Mouse (Mus musculus): ENCODE measurements around the gene Cacng2. TPM values are rescaled to one million over a fixed set of nuclear protein-coding genes. Genes with fewer than 3 reads are reported as not detected.

The Cacng2 gene
- polyA plus RNA-seq, 1 experiment: 28.4 TPM

GRCm38 (mm10) chr15:78066475-78066874 is 53.4 kb downstream of the Cacng2 start:
- Histone ChIP-seq H3K27ac (ENCODE audit: insufficient read depth, low read length) (no peak overlapping the region), H3K4me3 (ENCODE audit: insufficient read depth, low read length) (no peak overlapping the region), H3K4me1 (ENCODE audit: control insufficient read depth, insufficient read depth, low read length) (no peaks in the 10 kb centered on the region; the same call in 1 of the 2 replicates)
- no peak for TF ChIP-seq POLR2A (IDR thresholded peaks at IDR 0.05; ENCODE audit: extremely low read depth, insufficient read depth, low read length)
- no peak for TF ChIP-seq CTCF (IDR thresholded peaks at IDR 0.05; ENCODE audit: extremely low read depth, insufficient read depth, low read length)

DNA sequence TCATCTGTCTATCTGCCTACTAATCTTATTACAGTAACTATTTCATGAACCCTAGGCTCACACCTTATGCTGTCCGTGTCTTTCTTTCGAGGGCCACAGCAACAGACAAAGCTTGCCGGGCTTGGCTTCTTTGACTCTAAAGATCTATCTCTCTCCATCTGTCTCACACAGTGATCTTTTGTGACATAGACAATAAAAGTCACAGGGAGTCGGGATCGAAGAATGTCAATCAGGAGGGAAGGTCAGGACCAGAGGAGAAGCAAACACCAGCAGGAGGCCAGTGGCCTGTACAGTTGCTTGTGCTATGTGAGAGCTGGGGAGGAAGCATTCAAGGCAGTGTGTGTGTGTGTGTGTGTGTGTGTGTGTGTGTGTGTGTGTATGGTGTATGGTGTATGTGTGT is 54.3 kb downstream of the Cacng2 start:
- no peak overlapping the region for H3K4me3 ChIP-seq (ENCODE audit: insufficient read depth, low read length)
- no peaks in the 10 kb centered on the region; the same call in 1 of the 2 replicates for H3K4me1 ChIP-seq (ENCODE audit: control insufficient read depth, insufficient read depth, low read length)
- TF ChIP-seq CTCF (IDR thresholded peaks at IDR 0.05; ENCODE audit: extremely low read depth, insufficient read depth, low read length) (no peak), POLR2A (IDR thresholded peaks at IDR 0.05; ENCODE audit: extremely low read depth, insufficient read depth, low read length) (no peak)
- H3K27ac ChIP-seq (ENCODE audit: insufficient read depth, low read length): no peak overlapping the region

- Histone ChIP-seq H3K4me3 (ENCODE audit: insufficient read depth, low read length) (no peak overlapping the region), H3K27ac (ENCODE audit: insufficient read depth, low read length) (no peak overlapping the region), H3K4me1 (ENCODE audit: control insufficient read depth, insufficient read depth, low read length) (no peaks in the 10 kb centered on the region; the same call in 1 of the 2 replicates)
- TF ChIP-seq POLR2A (IDR thresholded peaks at IDR 0.05; ENCODE audit: extremely low read depth, insufficient read depth, low read length) (no peak), CTCF (IDR thresholded peaks at IDR 0.05; ENCODE audit: extremely low read depth, insufficient read depth, low read length) (no peak)
Measured at GRCm38 (mm10) chr15:78064340-78064739, 55.5 kb downstream of the Cacng2 start.

GRCm38 (mm10) chr15:78062467-78062866 is 57.4 kb downstream of the Cacng2 start:
- H3K27ac ChIP-seq (ENCODE audit: insufficient read depth, low read length): 0 out of 2 replicates have a peak overlapping the region, but pooled peaks have one; percentile 5
- no peaks in the 10 kb centered on the region; the same call in none of the 2 replicates for H3K4me1 ChIP-seq (ENCODE audit: control insufficient read depth, insufficient read depth, low read length)
- H3K4me3 ChIP-seq (ENCODE audit: insufficient read depth, low read length): no peak overlapping the region
- TF ChIP-seq POLR2A (IDR thresholded peaks at IDR 0.05; ENCODE audit: extremely low read depth, insufficient read depth, low read length) (no peak), CTCF (IDR thresholded peaks at IDR 0.05; ENCODE audit: extremely low read depth, insufficient read depth, low read length) (no peak)

GRCm38 (mm10) chr15:78056930-78057329 is 62.9 kb downstream of the Cacng2 start:
- Histone ChIP-seq H3K4me1 (ENCODE audit: control insufficient read depth, insufficient read depth, low read length) (no peaks in the 10 kb centered on the region; the same call in none of the 2 replicates), H3K4me3 (ENCODE audit: insufficient read depth, low read length) (no peak overlapping the region), H3K27ac (ENCODE audit: insufficient read depth, low read length) (no peak overlapping the region)
- TF ChIP-seq POLR2A (IDR thresholded peaks at IDR 0.05; ENCODE audit: extremely low read depth, insufficient read depth, low read length) (no peak), CTCF (IDR thresholded peaks at IDR 0.05; ENCODE audit: extremely low read depth, insufficient read depth, low read length) (no peak)

GRCm38 (mm10) chr15:78050682-78051081 is 69.1 kb downstream of the Cacng2 start:
- 0 out of 2 replicates have a peak overlapping the region, but pooled peaks have one; percentile 1 for H3K27ac ChIP-seq (ENCODE audit: insufficient read depth, low read length)
- no peak overlapping the region for H3K4me3 ChIP-seq (ENCODE audit: insufficient read depth, low read length)
- no peak for TF ChIP-seq POLR2A (IDR thresholded peaks at IDR 0.05; ENCODE audit: extremely low read depth, insufficient read depth, low read length)
- TF ChIP-seq CTCF (IDR thresholded peaks at IDR 0.05; ENCODE audit: extremely low read depth, insufficient read depth, low read length): no peak
- peaks cover 20% of the 10 kb centered on the region for H3K4me1 ChIP-seq (ENCODE audit: control insufficient read depth, insufficient read depth, low read length)

GRCm38 (mm10) chr15:78049933-78050332 is 69.9 kb downstream of the Cacng2 start:
- no peak for TF ChIP-seq POLR2A (IDR thresholded peaks at IDR 0.05; ENCODE audit: extremely low read depth, insufficient read depth, low read length)
- no peak for TF ChIP-seq CTCF (IDR thresholded peaks at IDR 0.05; ENCODE audit: extremely low read depth, insufficient read depth, low read length)
- Histone ChIP-seq H3K4me1 (ENCODE audit: control insufficient read depth, insufficient read depth, low read length) (peaks cover 20% of the 10 kb centered on the region), H3K27ac (ENCODE audit: insufficient read depth, low read length) (no peak overlapping the region; the same call in 1 of the 2 replicates), H3K4me3 (ENCODE audit: insufficient read depth, low read length) (no peak overlapping the region)

DNA sequence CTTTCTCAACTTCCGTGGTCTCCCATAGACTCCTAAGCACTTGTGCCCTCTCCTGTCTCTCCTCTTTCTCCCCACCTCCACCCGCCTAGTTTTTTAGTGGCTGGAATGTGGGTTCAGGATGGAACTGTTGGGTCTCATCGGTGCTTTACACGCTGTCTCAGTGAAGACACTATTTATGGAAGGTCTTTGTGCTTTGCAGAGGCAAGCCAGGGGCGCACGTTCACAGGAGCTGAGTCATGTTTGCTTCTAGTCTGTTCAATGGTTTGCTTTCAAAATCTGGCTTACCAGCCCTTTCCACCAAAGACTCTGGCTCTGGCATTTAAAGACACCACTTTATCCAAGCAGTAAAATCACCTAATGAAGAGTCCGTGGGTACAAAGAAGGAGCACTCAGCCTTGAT is 74.0 kb downstream of the Cacng2 start:
- H3K4me3 ChIP-seq (ENCODE audit: insufficient read depth, low read length): 0 out of 2 replicates have a peak overlapping the region, but pooled peaks have one; percentile 2
- no peak overlapping the region for H3K27ac ChIP-seq (ENCODE audit: insufficient read depth, low read length)
- no peak for TF ChIP-seq CTCF (IDR thresholded peaks at IDR 0.05; ENCODE audit: extremely low read depth, insufficient read depth, low read length)
- TF ChIP-seq POLR2A (IDR thresholded peaks at IDR 0.05; ENCODE audit: extremely low read depth, insufficient read depth, low read length): no peak
- H3K4me1 ChIP-seq (ENCODE audit: control insufficient read depth, insufficient read depth, low read length): peaks cover 21% of the 10 kb centered on the region

DNA sequence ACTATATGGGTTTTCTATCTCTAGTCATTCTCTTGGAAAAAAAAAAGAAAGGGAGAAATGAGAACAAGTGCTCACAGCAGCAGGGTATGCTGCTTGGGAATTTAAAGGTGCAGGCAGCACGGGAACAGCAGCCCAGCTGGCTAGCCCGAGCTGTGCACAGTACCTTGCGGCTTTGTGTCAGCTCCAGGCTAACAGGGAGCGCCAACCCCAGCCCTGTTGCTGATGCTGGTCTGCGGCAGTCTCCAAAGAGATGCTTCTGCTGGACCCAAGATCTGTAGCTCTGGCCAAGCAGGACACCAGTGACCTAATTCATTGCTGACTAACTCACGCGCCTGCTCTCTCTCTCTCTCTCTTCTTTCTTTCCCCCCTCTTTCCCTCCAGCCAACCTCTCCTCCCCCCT is 74.5 kb downstream of the Cacng2 start:
- H3K4me1 ChIP-seq (ENCODE audit: control insufficient read depth, insufficient read depth, low read length): peaks cover 19% of the 10 kb centered on the region
- 0 out of 2 replicates have a peak overlapping the region, but pooled peaks have one; percentile 2 for H3K4me3 ChIP-seq (ENCODE audit: insufficient read depth, low read length)
- H3K27ac ChIP-seq (ENCODE audit: insufficient read depth, low read length): peak overlapping the region; percentile 20; the same call in 1 of the 2 replicates
- TF ChIP-seq CTCF (IDR thresholded peaks at IDR 0.05; ENCODE audit: extremely low read depth, insufficient read depth, low read length) (no peak), POLR2A (IDR thresholded peaks at IDR 0.05; ENCODE audit: extremely low read depth, insufficient read depth, low read length) (no peak)

- TF ChIP-seq POLR2A (IDR thresholded peaks at IDR 0.05; ENCODE audit: extremely low read depth, insufficient read depth, low read length) (peak; percentile 56; the same call in 1 of the 2 replicates), CTCF (IDR thresholded peaks at IDR 0.05; ENCODE audit: extremely low read depth, insufficient read depth, low read length) (no peak)
- peaks cover 15% of the 10 kb centered on the region for H3K4me1 ChIP-seq (ENCODE audit: control insufficient read depth, insufficient read depth, low read length)
- H3K27ac ChIP-seq (ENCODE audit: insufficient read depth, low read length): peak overlapping the region; percentile 77
- H3K4me3 ChIP-seq (ENCODE audit: insufficient read depth, low read length): no peak overlapping the region
Measured at GRCm38 (mm10) chr15:78044826-78045225, 75.0 kb downstream of the Cacng2 start.
